Mouse (Mus musculus): ENCODE results near the gene Vdr. TPM values are rescaled to one million over a fixed set of nuclear protein-coding genes. Genes with fewer than 3 reads are reported as not detected.

Vdr gene
- polyA plus RNA-seq, 1 experiment: 151 TPM

GRCm38 (mm10) chr15:97838395-97838794, 72.0 kb downstream of the Vdr start:
- 55% methylated on average over 4 of the region's 4 CpGs for WGBS
- H3K27me3 ChIP-seq (ENCODE audit: control insufficient read depth, insufficient read depth, low read length): no peaks in the 10 kb centered on the region
- H3K4me1 ChIP-seq (ENCODE audit: control insufficient read depth, insufficient read depth, insufficient read length, low read length): peaks cover 32% of the 10 kb centered on the region
- H3K27ac ChIP-seq (ENCODE audit: insufficient read depth, low read depth, low read length): peak overlapping the region; percentile 46
- no peak overlapping the region for H3K4me3 ChIP-seq (ENCODE audit: low read depth, low read length)
- no peaks in the 10 kb centered on the region for H3K36me3 ChIP-seq (ENCODE audit: control insufficient read depth, insufficient read depth, low read length)
- TF ChIP-seq CTCF (IDR thresholded peaks at IDR 0.05; ENCODE audit: extremely low read depth, insufficient read length, insufficient replicate concordance, low read depth, low read length) (no peak), POLR2A (IDR thresholded peaks at IDR 0.05; ENCODE audit: low read depth, low read length) (no peak)

GRCm38 (mm10) chr15:97837491-97838061, 72.9 kb downstream of the Vdr start:
- Histone ChIP-seq H3K27me3 (ENCODE audit: control insufficient read depth, insufficient read depth, low read length) (no peaks in the 10 kb centered on the region), H3K27ac (ENCODE audit: insufficient read depth, low read depth, low read length) (peak overlapping the region; percentile 66), H3K4me1 (ENCODE audit: control insufficient read depth, insufficient read depth, insufficient read length, low read length) (peaks cover 32% of the 10 kb centered on the region), H3K36me3 (ENCODE audit: control insufficient read depth, insufficient read depth, low read length) (no peaks in the 10 kb centered on the region), H3K4me3 (ENCODE audit: low read depth, low read length) (no peak overlapping the region)
- no peak for TF ChIP-seq CTCF (IDR thresholded peaks at IDR 0.05; ENCODE audit: extremely low read depth, insufficient read length, insufficient replicate concordance, low read depth, low read length)
- TF ChIP-seq POLR2A (IDR thresholded peaks at IDR 0.05; ENCODE audit: low read depth, low read length): no peak
- 4% methylated on average over 8 of the region's 8 CpGs for WGBS

GRCm38 (mm10) chr15:97836894-97837247, 73.6 kb downstream of the Vdr start:
- Histone ChIP-seq H3K36me3 (ENCODE audit: control insufficient read depth, insufficient read depth, low read length) (no peaks in the 10 kb centered on the region), H3K27me3 (ENCODE audit: control insufficient read depth, insufficient read depth, low read length) (no peaks in the 10 kb centered on the region), H3K4me1 (ENCODE audit: control insufficient read depth, insufficient read depth, insufficient read length, low read length) (peaks cover 34% of the 10 kb centered on the region), H3K27ac (ENCODE audit: insufficient read depth, low read depth, low read length) (peak overlapping the region; percentile 3), H3K4me3 (ENCODE audit: low read depth, low read length) (no peak overlapping the region)
- 39% methylated on average over 8 of the region's 8 CpGs for WGBS
- TF ChIP-seq POLR2A (IDR thresholded peaks at IDR 0.05; ENCODE audit: low read depth, low read length) (no peak), CTCF (IDR thresholded peaks at IDR 0.05; ENCODE audit: extremely low read depth, insufficient read length, insufficient replicate concordance, low read depth, low read length) (no peak)

GRCm38 (mm10) chr15:97836153-97836893, 74.1 kb downstream of the Vdr start:
- Histone ChIP-seq H3K36me3 (ENCODE audit: control insufficient read depth, insufficient read depth, low read length) (no peaks in the 10 kb centered on the region), H3K4me3 (ENCODE audit: low read depth, low read length) (no peak overlapping the region), H3K27me3 (ENCODE audit: control insufficient read depth, insufficient read depth, low read length) (no peaks in the 10 kb centered on the region), H3K27ac (ENCODE audit: insufficient read depth, low read depth, low read length) (peak overlapping the region; percentile 3; the same call in 1 of the 2 replicates), H3K4me1 (ENCODE audit: control insufficient read depth, insufficient read depth, insufficient read length, low read length) (peaks cover 35% of the 10 kb centered on the region)
- TF ChIP-seq CTCF (IDR thresholded peaks at IDR 0.05; ENCODE audit: extremely low read depth, insufficient read length, insufficient replicate concordance, low read depth, low read length) (no peak), POLR2A (IDR thresholded peaks at IDR 0.05; ENCODE audit: low read depth, low read length) (no peak)
- 81% methylated on average over 17 of the region's 17 CpGs for WGBS

GRCm38 (mm10) chr15:97832764-97833479, 77.5 kb downstream of the Vdr start:
- H3K27ac ChIP-seq (ENCODE audit: insufficient read depth, low read depth, low read length): 0 out of 2 replicates have a peak overlapping the region, but pooled peaks have one; percentile 8
- H3K4me1 ChIP-seq (ENCODE audit: control insufficient read depth, insufficient read depth, insufficient read length, low read length): peaks cover 20% of the 10 kb centered on the region
- H3K27me3 ChIP-seq (ENCODE audit: control insufficient read depth, insufficient read depth, low read length): no peaks in the 10 kb centered on the region
- no peaks in the 10 kb centered on the region for H3K36me3 ChIP-seq (ENCODE audit: control insufficient read depth, insufficient read depth, low read length)
- no peak overlapping the region for H3K4me3 ChIP-seq (ENCODE audit: low read depth, low read length)
- TF ChIP-seq POLR2A (IDR thresholded peaks at IDR 0.05; ENCODE audit: low read depth, low read length) (no peak), CTCF (IDR thresholded peaks at IDR 0.05; ENCODE audit: extremely low read depth, insufficient read length, insufficient replicate concordance, low read depth, low read length) (no peak)
- 79% methylated on average over 9 of the region's 9 CpGs for WGBS

GRCm38 (mm10) chr15:97831987-97832640, 78.3 kb downstream of the Vdr start:
- Histone ChIP-seq H3K36me3 (ENCODE audit: control insufficient read depth, insufficient read depth, low read length) (no peaks in the 10 kb centered on the region), H3K4me3 (ENCODE audit: low read depth, low read length) (peak overlapping the region; percentile 64), H3K27me3 (ENCODE audit: control insufficient read depth, insufficient read depth, low read length) (no peaks in the 10 kb centered on the region), H3K4me1 (ENCODE audit: control insufficient read depth, insufficient read depth, insufficient read length, low read length) (peaks cover 18% of the 10 kb centered on the region; the same call in 1 of the 2 replicates), H3K27ac (ENCODE audit: insufficient read depth, low read depth, low read length) (peak overlapping the region; percentile 70)
- TF ChIP-seq POLR2A (IDR thresholded peaks at IDR 0.05; ENCODE audit: low read depth, low read length) (no peak; the same call in 1 of the 2 replicates), CTCF (IDR thresholded peaks at IDR 0.05; ENCODE audit: extremely low read depth, insufficient read length, insufficient replicate concordance, low read depth, low read length) (no peak)
- WGBS: 30% methylated on average over 10 of the region's 10 CpGs
